Mouse (Mus musculus): ENCODE measurements at regions not wholly inside any gene's neighbourhood (a gene's known extent, or its start where the extent isn't known, plus 50 kb on each side); places are given as distances from the start of the nearest gene placed in this dataset.
"Not testable (repeated sequence)": the region's sequence is repeated elsewhere in the genome, so short reads cannot be mapped to it uniquely, and the experiment has no call there.

GRCm38 (mm10) chr5:118458727-118459390, 101.6 kb upstream of the Med13l start:
- ATAC-seq (ENCODE audit: low TSS enrichment) = peak; percentile 93

GRCm38 (mm10) chr5:118459391-118459792, 101.1 kb upstream of the Med13l start:
- no peak for ATAC-seq (ENCODE audit: low TSS enrichment)

- ATAC-seq (ENCODE audit: low TSS enrichment) = no peak
These were observed 98.5 kb upstream of the Med13l start for GRCm38 (mm10) chr5:118461967-118462366.

GRCm38 (mm10) chr5:118464931-118465801, 95.3 kb upstream of the Med13l start:
- ATAC-seq (ENCODE audit: low TSS enrichment) = no peak

GRCm38 (mm10) chr5:118465991-118466750, 94.3 kb upstream of the Med13l start:
- ATAC-seq (ENCODE audit: low TSS enrichment) = no peak

- no peak for ATAC-seq (ENCODE audit: low TSS enrichment)
These were observed 91.7 kb upstream of the Med13l start for GRCm38 (mm10) chr5:118468739-118469138.

GRCm38 (mm10) chr5:118471569-118471968, 88.9 kb upstream of the Med13l start:
- no peak for ATAC-seq (ENCODE audit: low TSS enrichment)

GRCm38 (mm10) chr5:118472291-118472690, 88.2 kb upstream of the Med13l start:
- ATAC-seq (ENCODE audit: low TSS enrichment) = no peak

- ATAC-seq (ENCODE audit: low TSS enrichment) = no peak
These were observed 87.2 kb upstream of the Med13l start for GRCm38 (mm10) chr5:118473128-118473730.

GRCm38 (mm10) chr5:118476597-118476996, 83.9 kb upstream of the Med13l start:
- no peak for ATAC-seq (ENCODE audit: low TSS enrichment)

GRCm38 (mm10) chr5:118477131-118478119, 83.1 kb upstream of the Med13l start:
- no peak for ATAC-seq (ENCODE audit: low TSS enrichment)

- peak; percentile 78 for ATAC-seq (ENCODE audit: low TSS enrichment)
These were observed 82.2 kb upstream of the Med13l start for GRCm38 (mm10) chr5:118478120-118478768.

- ATAC-seq (ENCODE audit: low TSS enrichment) = no peak
These were observed 80.5 kb upstream of the Med13l start for GRCm38 (mm10) chr5:118480000-118480399.

GRCm38 (mm10) chr5:118480965-118481793, 79.3 kb upstream of the Med13l start:
- ATAC-seq (ENCODE audit: low TSS enrichment) = no peak

- no peak for ATAC-seq (ENCODE audit: low TSS enrichment)
These were observed 78.8 kb upstream of the Med13l start for GRCm38 (mm10) chr5:118481794-118482049.

GRCm38 (mm10) chr5:118482598-118482997, 77.9 kb upstream of the Med13l start:
- ATAC-seq (ENCODE audit: low TSS enrichment) = no peak

GRCm38 (mm10) chr5:118483001-118483400, 77.5 kb upstream of the Med13l start:
- ATAC-seq (ENCODE audit: low TSS enrichment) = no peak

GRCm38 (mm10) chr5:118483532-118483931, 76.9 kb upstream of the Med13l start:
- ATAC-seq (ENCODE audit: low TSS enrichment) = no peak

- no peak for ATAC-seq (ENCODE audit: low TSS enrichment)
These were observed 75.3 kb upstream of the Med13l start for GRCm38 (mm10) chr5:118485191-118485590.

GRCm38 (mm10) chr5:118492522-118492921, 68.0 kb upstream of the Med13l start:
- ATAC-seq (ENCODE audit: low TSS enrichment) = not testable (repeated sequence)
